Mouse (Mus musculus): ENCODE data around the gene Psrc1. TPM values are rescaled to one million over a fixed set of nuclear protein-coding genes. Genes with fewer than 3 reads are reported as not detected.

Psrc1 gene
- polyA plus RNA-seq (2014; fragmentation: Nextera tagmentation; extraction: Ambion mirVana), result 59.3 and 68.1 TPM in 2 replicates

DNA sequence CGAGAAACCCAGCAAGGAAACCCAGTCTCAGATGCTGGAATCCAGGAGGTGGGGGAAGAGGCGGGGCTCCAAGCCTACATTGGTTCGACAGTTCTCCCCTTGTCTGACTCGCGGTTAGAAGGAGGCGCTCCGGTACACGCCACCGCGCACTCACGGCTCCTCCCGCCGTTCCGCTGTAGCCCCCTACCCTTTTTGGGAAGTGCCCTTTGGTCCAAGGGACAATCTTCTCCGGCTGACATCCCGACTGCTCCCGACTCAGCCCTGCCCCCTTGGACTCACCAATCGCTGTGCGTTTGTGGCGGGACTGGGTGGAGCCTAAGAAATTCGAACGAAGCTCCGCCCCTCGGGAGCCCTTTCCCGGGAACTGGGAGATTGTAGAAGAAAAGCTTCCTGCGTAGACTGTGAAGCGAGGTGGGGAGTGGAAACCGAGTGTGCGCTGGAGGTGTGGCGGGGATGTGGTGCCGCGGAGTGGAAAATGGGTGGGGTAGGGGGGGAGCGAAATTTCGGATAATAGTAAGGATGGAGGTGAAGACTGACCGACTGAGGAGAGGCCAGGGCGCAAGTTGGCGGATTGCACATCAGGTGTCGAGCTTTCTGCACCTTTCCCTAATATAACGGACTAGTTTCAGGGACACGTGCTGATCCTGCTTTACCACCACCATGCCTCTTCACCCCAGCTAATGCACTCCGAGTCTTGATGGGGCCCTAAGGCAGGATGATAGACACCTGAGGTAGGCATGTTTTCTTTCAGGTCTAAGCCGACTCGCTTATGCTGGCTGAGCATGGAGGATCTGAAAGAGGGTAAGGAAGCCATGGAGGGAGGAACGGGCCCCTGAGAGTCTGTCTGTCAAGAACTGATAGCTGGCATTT is at the start of gene Psrc1:
Gene Psrc1, plus strand, starts transcription at position 355 of the 870 bp plus-strand sequence.
- DNase-seq (ENCODE audit: low spot score, missing footprints) (peak; percentile 98), ATAC-seq (ENCODE audit: low FRiP score) (peak; percentile 92)
- no peaks in the 10 kb centered on the region for H3K27me3 ChIP-seq (ENCODE audit: control insufficient read depth, insufficient read depth, low read length)
- H3K9ac ChIP-seq (ENCODE audit: low read length), result peak within 1 kb of the TSS; percentile 71
- H3K4me1 ChIP-seq (ENCODE audit: control insufficient read depth, insufficient read depth, low read length), result peaks cover 19% of the 10 kb centered on the region
- H3K4me2 ChIP-seq, result peak within 1 kb of the TSS; percentile 82
- 1% methylated on average over 44 of the region's 44 CpGs for WGBS
- H3K4me3 ChIP-seq (ENCODE audit: low read depth, low read length), result peak within 1 kb of the TSS; percentile 54
- peak within 1 kb of the TSS; percentile 71 for H3K27ac ChIP-seq (ENCODE audit: low read depth, low read length)
- H3K36me3 ChIP-seq (ENCODE audit: control insufficient read depth, insufficient read depth, low read length), result no peaks in the 10 kb centered on the region
- H3K9me3 ChIP-seq (ENCODE audit: control insufficient read depth, low read length), result no peaks in the 10 kb centered on the region

- H3K36me3 ChIP-seq (ENCODE audit: control insufficient read depth, insufficient read depth, low read length), result peaks cover 16% of the 10 kb centered on the region; the same call in 1 of the 2 replicates
- WGBS, result 88% methylated on average over 5 of the region's 5 CpGs
- no peak overlapping the region for H3K4me2 ChIP-seq
- DNase-seq (ENCODE audit: low spot score, missing footprints) (no peak), ATAC-seq (ENCODE audit: low FRiP score) (no peak)
- no peaks in the 10 kb centered on the region for H3K9me3 ChIP-seq (ENCODE audit: control insufficient read depth, low read length)
- no peak overlapping the region for H3K27ac ChIP-seq (ENCODE audit: low read depth, low read length)
- no peak overlapping the region for H3K9ac ChIP-seq (ENCODE audit: low read length)
- no peaks in the 10 kb centered on the region for H3K27me3 ChIP-seq (ENCODE audit: control insufficient read depth, insufficient read depth, low read length)
- no peak overlapping the region for H3K4me3 ChIP-seq (ENCODE audit: low read depth, low read length)
- no peaks in the 10 kb centered on the region for H3K4me1 ChIP-seq (ENCODE audit: control insufficient read depth, insufficient read depth, low read length)
These were observed 46.8 kb upstream of the Psrc1 start for GRCm38 (mm10) chr3:108336878-108337277.

DNA sequence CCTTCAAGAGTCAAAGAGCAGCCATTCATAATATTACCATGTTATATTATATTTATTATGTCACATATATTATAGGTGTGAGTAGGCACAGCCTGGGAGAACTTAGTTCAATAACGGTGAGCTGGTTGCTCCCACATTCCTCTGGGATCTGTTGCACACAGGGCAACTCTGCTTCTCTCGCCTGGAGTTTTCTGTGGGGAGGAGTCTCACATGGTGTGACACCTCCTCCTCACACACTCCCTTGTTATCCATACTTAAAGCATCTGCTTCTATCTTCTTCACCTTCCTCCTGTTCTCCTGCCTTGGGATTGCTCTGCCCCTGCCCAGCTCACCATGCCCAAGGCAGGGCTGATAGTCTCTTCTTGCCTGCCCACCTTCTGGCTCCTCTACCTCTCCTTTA is 42.6 kb upstream of the Psrc1 start:
- Histone ChIP-seq H3K9ac (ENCODE audit: low read length) (no peak overlapping the region), H3K9me3 (ENCODE audit: control insufficient read depth, low read length) (no peaks in the 10 kb centered on the region), H3K36me3 (ENCODE audit: control insufficient read depth, insufficient read depth, low read length) (peaks cover 23% of the 10 kb centered on the region; the same call in 1 of the 2 replicates), H3K27ac (ENCODE audit: low read depth, low read length) (no peak overlapping the region), H3K4me3 (ENCODE audit: low read depth, low read length) (no peak overlapping the region), H3K4me2 (no peak overlapping the region), H3K4me1 (ENCODE audit: control insufficient read depth, insufficient read depth, low read length) (no peaks in the 10 kb centered on the region), H3K27me3 (ENCODE audit: control insufficient read depth, insufficient read depth, low read length) (no peaks in the 10 kb centered on the region)
- 91% methylated on average over 2 of the region's 2 CpGs for WGBS
- DNase-seq (ENCODE audit: low spot score, missing footprints) (no peak), ATAC-seq (ENCODE audit: low FRiP score) (no peak)

- 89% methylated on average over 7 of the region's 7 CpGs for WGBS
These were observed 41.5 kb upstream of the Psrc1 start for GRCm38 (mm10) chr3:108342185-108342584.

DNA sequence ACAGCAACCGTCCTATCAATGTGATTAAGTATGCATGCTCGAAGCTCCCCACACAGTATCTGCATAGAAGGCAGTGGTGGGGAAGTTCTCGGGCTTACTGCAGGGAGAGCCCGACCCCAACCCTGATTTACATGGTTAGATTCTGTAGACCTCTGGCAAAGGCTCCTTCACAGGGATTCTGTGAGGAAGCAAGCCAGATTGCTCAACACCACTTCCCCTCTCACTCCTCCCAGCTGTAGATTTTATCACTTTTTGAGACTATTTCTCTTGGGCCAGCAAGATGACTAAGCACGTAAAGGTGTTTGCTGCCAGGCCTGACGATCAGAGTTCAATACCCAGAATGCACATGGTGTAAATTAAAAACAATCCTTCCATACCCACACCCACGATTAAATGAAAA is 37.8 kb upstream of the Psrc1 start:
- 83% methylated on average over 7 of the region's 7 CpGs for WGBS
- no peaks in the 10 kb centered on the region for H3K4me1 ChIP-seq (ENCODE audit: control insufficient read depth, insufficient read depth, low read length)

More at GRCm38 (mm10) chr3:108342185-108342584, 41.5 kb upstream of the Psrc1 start:
- Histone ChIP-seq H3K9me3 (ENCODE audit: control insufficient read depth, low read length) (no peaks in the 10 kb centered on the region), H3K4me1 (ENCODE audit: control insufficient read depth, insufficient read depth, low read length) (no peaks in the 10 kb centered on the region), H3K36me3 (ENCODE audit: control insufficient read depth, insufficient read depth, low read length) (peaks cover 27% of the 10 kb centered on the region; the same call in 1 of the 2 replicates), H3K27me3 (ENCODE audit: control insufficient read depth, insufficient read depth, low read length) (no peaks in the 10 kb centered on the region), H3K27ac (ENCODE audit: low read depth, low read length) (no peak overlapping the region), H3K9ac (ENCODE audit: low read length) (no peak overlapping the region), H3K4me2 (no peak overlapping the region), H3K4me3 (ENCODE audit: low read depth, low read length) (no peak overlapping the region)
- ATAC-seq (ENCODE audit: low FRiP score) (no peak), DNase-seq (ENCODE audit: low spot score, missing footprints) (peak; percentile 57)

GRCm38 (mm10) chr3:108348376-108348775 is 35.3 kb upstream of the Psrc1 start:
- H3K4me3 ChIP-seq (ENCODE audit: low read depth, low read length), result no peak overlapping the region

More for the DNA sequence above, 37.8 kb upstream of the Psrc1 start:
- Histone ChIP-seq H3K9ac (ENCODE audit: low read length) (no peak overlapping the region), H3K4me2 (no peak overlapping the region), H3K27me3 (ENCODE audit: control insufficient read depth, insufficient read depth, low read length) (no peaks in the 10 kb centered on the region), H3K36me3 (ENCODE audit: control insufficient read depth, insufficient read depth, low read length) (peaks cover 24% of the 10 kb centered on the region), H3K4me3 (ENCODE audit: low read depth, low read length) (no peak overlapping the region), H3K27ac (ENCODE audit: low read depth, low read length) (no peak overlapping the region), H3K9me3 (ENCODE audit: control insufficient read depth, low read length) (no peaks in the 10 kb centered on the region)
- DNase-seq (ENCODE audit: low spot score, missing footprints) (no peak), ATAC-seq (ENCODE audit: low FRiP score) (no peak)

GRCm38 (mm10) chr3:108355245-108355644 is 28.4 kb upstream of the Psrc1 start:
- Histone ChIP-seq H3K27ac (ENCODE audit: low read depth, low read length) (no peak overlapping the region), H3K4me3 (ENCODE audit: low read depth, low read length) (no peak overlapping the region), H3K4me1 (ENCODE audit: control insufficient read depth, insufficient read depth, low read length) (peaks cover under 1% of the 10 kb centered on the region; the same call in 1 of the 2 replicates), H3K36me3 (ENCODE audit: control insufficient read depth, insufficient read depth, low read length) (peaks cover 34% of the 10 kb centered on the region), H3K4me2 (no peak overlapping the region), H3K9me3 (ENCODE audit: control insufficient read depth, low read length) (no peaks in the 10 kb centered on the region), H3K27me3 (ENCODE audit: control insufficient read depth, insufficient read depth, low read length) (no peaks in the 10 kb centered on the region), H3K9ac (ENCODE audit: low read length) (no peak overlapping the region)
- DNase-seq (ENCODE audit: low spot score, missing footprints) (peak; percentile 49), ATAC-seq (ENCODE audit: low FRiP score) (no peak)
- WGBS, result 91% methylated on average over 3 of the region's 3 CpGs

More at GRCm38 (mm10) chr3:108348376-108348775, 35.3 kb upstream of the Psrc1 start:
- Histone ChIP-seq H3K9me3 (ENCODE audit: control insufficient read depth, low read length) (no peaks in the 10 kb centered on the region), H3K27me3 (ENCODE audit: control insufficient read depth, insufficient read depth, low read length) (no peaks in the 10 kb centered on the region), H3K9ac (ENCODE audit: low read length) (no peak overlapping the region), H3K36me3 (ENCODE audit: control insufficient read depth, insufficient read depth, low read length) (peaks cover 33% of the 10 kb centered on the region), H3K4me1 (ENCODE audit: control insufficient read depth, insufficient read depth, low read length) (no peaks in the 10 kb centered on the region), H3K27ac (ENCODE audit: low read depth, low read length) (no peak overlapping the region), H3K4me2 (no peak overlapping the region)
- no peak for DNase-seq (ENCODE audit: low spot score, missing footprints)
- no peak for ATAC-seq (ENCODE audit: low FRiP score)
- 89% methylated on average over 9 of the region's 9 CpGs for WGBS

DNA sequence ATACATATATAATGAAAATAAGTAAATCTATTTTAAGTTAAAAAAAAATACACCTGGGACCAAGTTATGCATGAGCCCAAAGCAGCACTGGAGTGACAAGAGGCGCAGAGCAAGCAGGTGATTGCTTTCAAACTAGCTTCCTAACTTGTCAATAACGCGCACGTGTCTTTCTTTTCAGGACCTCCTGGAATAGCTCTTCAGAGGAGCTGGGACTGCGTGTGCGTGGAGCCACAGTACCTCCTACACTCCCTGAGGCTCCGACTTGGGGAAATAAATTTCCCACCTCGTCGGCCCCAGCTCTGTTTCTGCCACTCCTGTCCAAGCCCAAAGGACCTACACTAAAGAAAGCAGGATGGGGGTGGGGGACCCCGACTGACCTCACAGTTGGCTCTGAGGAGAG is 26.6 kb upstream of the Psrc1 start:
- Histone ChIP-seq H3K4me3 (ENCODE audit: low read depth, low read length) (no peak overlapping the region), H3K27ac (ENCODE audit: low read depth, low read length) (no peak overlapping the region), H3K9me3 (ENCODE audit: control insufficient read depth, low read length) (no peaks in the 10 kb centered on the region), H3K4me2 (no peak overlapping the region), H3K4me1 (ENCODE audit: control insufficient read depth, insufficient read depth, low read length) (peaks cover 13% of the 10 kb centered on the region), H3K27me3 (ENCODE audit: control insufficient read depth, insufficient read depth, low read length) (no peaks in the 10 kb centered on the region), H3K9ac (ENCODE audit: low read length) (no peak overlapping the region), H3K36me3 (ENCODE audit: control insufficient read depth, insufficient read depth, low read length) (peaks cover 25% of the 10 kb centered on the region)
- WGBS, result 92% methylated on average over 10 of the region's 10 CpGs
- no peak for ATAC-seq (ENCODE audit: low FRiP score)
- DNase-seq (ENCODE audit: low spot score, missing footprints), result no peak

DNA sequence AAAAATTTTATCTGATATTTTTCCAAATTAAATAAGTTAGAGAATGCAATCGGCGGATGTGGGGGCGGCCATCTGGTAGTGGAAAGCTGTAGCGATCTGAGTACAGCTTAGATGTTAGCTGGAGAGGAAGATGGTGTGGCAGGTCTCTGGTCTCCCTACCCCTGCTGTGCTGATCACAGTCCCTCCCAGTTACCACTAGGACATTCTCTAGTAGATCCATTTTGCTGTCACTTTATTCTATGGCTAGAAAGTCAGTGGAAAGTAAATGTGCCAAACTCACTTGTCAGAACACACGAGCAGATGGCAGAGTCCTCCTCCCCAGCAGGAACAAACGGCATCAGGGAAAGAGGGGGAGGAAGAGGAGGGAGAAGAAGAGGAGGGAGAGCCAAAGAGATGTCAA is 25.2 kb upstream of the Psrc1 start:
- no peak overlapping the region for H3K4me3 ChIP-seq (ENCODE audit: low read depth, low read length)
- H3K36me3 ChIP-seq (ENCODE audit: control insufficient read depth, insufficient read depth, low read length), result peaks cover 22% of the 10 kb centered on the region
- H3K27ac ChIP-seq (ENCODE audit: low read depth, low read length), result no peak overlapping the region
- ATAC-seq (ENCODE audit: low FRiP score) (no peak), DNase-seq (ENCODE audit: low spot score, missing footprints) (no peak)
- WGBS, result 86% methylated on average over 6 of the region's 6 CpGs
- no peaks in the 10 kb centered on the region for H3K27me3 ChIP-seq (ENCODE audit: control insufficient read depth, insufficient read depth, low read length)
- H3K9me3 ChIP-seq (ENCODE audit: control insufficient read depth, low read length), result no peaks in the 10 kb centered on the region
- H3K9ac ChIP-seq (ENCODE audit: low read length), result no peak overlapping the region
- H3K4me2 ChIP-seq, result no peak overlapping the region
- peaks cover 13% of the 10 kb centered on the region for H3K4me1 ChIP-seq (ENCODE audit: control insufficient read depth, insufficient read depth, low read length)
